Mouse (Mus musculus) bone marrow macrophage, adult 2 months (primary cell): ENCODE results near the gene Loxl4.

ENCODE experiments used
- CTCF ChIP-seq: IDR thresholded peaks from 2 replicates; pipeline ENCODE4 v1.5.1; 2012; ENCODE audit warnings: low read depth, mild to moderate bottlenecking, low read length, moderate library complexity
- POLR2A ChIP-seq: IDR thresholded peaks from 2 replicates; pipeline ENCODE4 v1.6.1; 2012; ENCODE audit warnings: mild to moderate bottlenecking, low read depth, low read length, borderline replicate concordance

GRCm38 (mm10) chr19:42631541-42631961 lies 18.9 kb upstream of the Loxl4 start:
- TF ChIP-seq CTCF (no peak), POLR2A (no peak)
